Mouse (Mus musculus): ENCODE measurements at regions not wholly inside any gene's neighbourhood (a gene's known extent, or its start where the extent isn't known, plus 50 kb on each side); places are given as distances from the start of the nearest gene placed in this dataset.

DNA sequence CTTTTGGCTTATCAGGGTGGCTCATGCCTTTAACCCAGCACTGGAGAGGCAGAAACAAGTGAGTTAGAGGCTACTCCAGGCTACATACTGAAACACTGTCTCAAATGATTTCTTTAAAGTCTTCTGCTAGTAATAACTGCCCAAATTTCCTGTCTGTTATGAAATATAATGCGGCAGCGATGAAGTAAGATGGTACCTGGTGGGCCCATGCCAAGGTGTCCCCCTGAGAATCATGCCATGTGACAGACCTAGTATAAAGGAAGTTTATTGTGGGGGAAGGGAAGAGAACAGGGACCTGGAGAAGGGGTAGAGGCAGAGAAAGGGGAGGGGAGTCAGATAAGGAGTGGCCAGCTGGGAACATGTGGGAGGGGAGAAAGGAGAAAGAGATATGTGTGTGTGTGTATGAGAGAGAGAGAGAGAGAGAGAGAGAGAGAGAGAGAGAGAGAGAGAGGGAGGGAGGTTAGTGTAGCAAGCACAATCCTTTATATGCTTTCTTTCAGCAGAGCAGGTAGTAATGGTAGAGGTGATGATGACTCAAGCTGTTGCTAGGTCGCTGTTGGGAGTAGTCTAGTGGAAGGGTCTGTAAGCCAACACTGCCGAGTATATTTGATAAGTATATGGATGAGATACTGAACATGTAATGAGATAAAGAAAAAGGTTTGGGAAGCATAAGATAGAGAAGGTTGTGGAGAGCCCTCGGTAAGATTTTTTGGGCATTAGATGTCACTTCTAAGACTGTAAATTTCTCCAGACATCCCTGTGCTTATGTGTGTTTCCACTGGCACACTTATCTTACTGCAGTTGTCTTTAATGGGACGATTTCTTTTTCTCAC lies 71.1 kb upstream of the Dph5 start:
- DNase-seq (ENCODE audit: extremely low spot score) = no peak

DNA sequence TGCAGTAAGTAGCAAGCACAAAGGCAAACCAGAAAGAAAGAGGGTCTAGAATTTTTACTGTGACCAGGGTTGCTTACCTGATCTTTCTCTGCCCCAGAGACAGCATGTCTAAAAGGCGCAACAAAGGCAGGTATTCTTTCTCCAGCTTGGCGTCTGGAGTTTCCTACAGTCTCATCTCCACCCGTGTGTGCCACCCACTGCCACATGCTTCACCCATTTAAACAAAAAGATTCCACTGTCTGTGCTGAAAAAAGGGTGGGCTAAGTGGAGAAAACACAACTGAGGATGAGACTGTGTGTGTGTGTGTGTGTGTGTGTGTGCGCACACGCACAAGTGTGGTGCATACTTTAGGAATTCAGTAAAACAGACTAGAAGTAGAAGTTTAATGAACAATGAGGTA lies 69.9 kb upstream of the Dph5 start:
- no peak for DNase-seq (ENCODE audit: extremely low spot score)

DNA sequence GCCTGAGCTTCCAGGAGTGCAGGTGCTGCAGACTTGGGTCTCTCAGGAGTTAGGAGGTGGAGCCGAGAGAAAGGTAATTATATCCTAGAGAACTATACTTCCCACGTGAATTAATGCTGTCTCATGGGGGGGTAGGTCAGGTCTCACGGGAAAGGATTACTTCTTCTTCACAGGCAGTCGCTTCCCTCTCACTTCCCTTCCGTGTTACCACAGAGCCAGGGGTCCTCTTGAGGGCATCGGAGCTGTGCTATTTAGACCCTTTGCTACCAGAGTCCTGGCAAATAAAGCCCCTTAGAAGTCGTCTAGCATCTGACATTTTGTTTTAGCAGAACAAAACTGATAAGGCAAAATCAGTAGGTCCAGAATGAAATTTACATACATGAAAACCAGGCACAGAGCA lies 68.9 kb upstream of the Dph5 start:
- no peak for DNase-seq (ENCODE audit: extremely low spot score)

DNA sequence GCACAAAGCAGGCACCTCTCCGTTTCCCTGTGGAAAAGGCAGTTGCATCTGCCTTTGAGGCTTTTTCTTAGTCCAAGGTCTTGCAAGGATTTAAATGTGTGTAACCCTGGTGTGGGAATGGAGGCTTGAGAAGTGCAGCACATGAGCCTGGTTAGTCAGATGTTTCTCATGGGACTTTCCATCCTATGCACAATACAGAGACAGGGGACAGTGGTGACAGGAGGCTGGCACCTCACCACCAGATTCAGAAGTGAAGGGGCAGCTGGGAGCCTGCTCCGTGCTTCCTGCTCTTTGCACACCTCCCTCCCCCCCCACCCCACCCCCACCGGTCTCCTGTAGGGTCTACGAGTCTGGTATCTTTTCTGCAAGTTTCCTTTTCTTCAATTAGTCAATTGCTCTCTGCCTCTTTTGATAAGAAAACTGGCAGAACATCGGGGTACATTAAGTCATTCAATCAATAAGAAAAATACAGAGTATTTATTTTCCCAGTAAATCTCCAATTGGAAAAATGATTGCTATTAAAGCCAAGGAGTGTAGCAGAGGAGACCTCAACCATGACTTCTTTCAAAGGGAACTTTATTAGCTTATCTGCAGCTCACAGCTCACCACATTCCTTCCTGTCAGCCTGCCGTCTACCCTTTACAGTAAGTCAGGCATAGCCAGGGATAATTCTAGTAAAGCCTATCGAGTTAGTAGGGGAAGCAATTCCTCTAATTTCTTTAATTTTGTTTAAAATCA lies 68.1 kb upstream of the Dph5 start:
- DNase-seq (ENCODE audit: extremely low spot score) = no peak

DNA sequence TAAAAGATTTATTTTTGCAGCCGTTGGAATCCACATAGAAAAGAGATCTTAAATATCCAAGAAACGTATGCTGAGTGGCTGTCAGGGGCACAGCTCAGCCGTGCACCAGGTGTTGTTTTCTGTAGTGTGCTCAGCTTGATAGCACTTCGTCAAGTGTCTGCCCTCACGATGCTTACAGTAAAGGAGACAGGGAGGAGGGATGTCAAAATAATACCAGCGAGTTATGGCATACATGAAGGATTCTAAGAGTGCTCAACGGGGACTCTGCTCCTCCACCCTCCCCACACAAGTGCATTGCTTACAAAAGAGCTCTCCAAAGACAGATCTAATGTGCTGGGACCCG lies 67.5 kb upstream of the Dph5 start:
- DNase-seq (ENCODE audit: extremely low spot score) = no peak

DNA sequence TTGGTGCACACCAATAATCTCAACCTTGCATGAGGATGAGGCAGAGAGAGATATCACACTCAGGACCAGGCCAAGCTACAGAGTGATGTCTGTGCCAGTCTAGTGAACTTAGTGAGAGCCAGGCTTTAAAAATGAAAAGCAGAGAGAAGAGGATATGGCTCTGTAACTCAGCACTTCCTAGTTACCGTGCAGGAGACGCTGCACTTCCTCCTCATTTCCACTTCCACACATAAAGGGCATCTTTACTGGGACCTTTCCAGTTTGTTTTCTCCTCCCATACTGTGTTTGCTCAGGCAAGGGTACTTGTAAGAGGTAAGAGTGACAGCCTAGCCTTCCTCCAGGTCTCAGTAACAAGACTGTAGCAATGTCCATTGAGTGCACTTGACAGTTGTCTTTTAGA lies 66.0 kb upstream of the Dph5 start:
- no peak for DNase-seq (ENCODE audit: extremely low spot score)

DNA sequence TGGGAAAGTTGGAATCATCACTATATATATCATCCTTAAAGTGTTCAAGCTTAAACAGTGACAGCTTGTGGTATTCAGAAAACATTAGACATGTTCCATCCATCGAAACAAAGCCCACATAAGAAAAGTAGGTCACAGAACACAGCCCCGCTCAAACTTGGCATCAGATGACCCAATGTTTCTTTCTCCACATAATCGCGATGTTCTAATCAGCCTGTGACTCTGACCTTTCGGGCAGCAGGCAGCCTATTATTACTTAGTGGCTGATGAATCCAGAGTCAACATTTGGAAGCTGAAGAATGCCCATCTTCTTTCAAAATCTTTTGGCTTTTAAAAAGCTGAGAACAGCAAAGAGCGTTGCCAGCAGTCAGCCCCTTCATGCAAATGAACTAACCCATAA lies 65.1 kb upstream of the Dph5 start:
- no peak for DNase-seq (ENCODE audit: extremely low spot score)

DNA sequence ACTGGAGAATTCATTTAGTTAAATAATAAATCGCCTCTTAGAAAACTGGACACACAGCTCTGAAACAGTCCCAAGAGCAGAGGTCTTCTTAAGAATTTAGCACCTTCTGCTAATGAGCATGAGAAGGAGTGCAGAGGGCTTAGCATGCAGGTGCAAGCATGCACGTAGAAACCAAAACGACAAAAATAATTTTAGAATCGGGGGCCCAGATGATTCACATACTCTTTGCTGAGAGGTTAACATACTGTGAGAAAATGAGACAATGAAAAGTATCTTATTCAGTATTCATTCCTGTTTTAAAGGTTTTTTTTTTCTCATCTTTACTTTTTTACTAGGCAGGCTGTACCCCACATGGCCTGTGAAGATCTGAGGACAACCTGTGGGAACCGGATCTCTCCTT lies 63.9 kb upstream of the Dph5 start:
- DNase-seq (ENCODE audit: extremely low spot score) = no peak

DNA sequence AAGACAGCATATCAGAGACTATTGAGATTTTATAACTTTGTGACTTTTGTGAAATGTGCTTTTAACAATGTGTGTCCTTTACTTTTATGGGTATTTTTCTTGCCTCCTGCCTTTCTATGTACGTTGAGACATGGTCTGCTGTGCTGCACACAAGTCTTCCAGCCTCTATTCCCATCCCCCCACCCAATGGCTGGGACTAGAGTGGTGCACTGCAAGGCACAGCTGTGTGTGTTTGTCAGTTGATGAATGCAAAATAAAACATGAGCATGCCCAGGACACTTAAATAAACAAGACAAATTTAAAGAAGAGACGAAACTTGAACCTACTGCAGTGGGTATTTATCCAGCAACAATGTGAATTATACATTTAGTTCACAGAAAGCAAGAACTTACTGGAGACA lies 62.8 kb upstream of the Dph5 start:
- no peak for DNase-seq (ENCODE audit: extremely low spot score)

DNA sequence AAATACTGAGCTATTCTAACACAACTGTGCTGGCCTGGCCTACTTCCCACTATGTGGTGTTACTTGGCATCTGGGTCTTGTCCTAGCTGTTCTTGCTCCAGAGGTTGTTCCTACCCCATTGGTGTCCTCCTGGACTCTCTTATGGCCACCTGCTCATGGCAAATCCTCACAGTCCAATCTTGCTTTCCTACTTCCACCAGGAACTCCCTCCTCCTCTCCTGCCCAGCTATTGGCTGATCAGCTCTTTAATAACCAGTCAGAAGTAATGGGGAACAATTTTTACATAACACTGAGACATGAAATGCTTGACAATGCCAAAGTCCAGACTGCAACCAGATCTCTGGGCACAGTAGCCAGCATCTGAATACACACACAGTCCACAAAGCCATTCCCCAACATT lies 52.3 kb upstream of the Dph5 start:
- no peak for DNase-seq (ENCODE audit: extremely low spot score)

DNA sequence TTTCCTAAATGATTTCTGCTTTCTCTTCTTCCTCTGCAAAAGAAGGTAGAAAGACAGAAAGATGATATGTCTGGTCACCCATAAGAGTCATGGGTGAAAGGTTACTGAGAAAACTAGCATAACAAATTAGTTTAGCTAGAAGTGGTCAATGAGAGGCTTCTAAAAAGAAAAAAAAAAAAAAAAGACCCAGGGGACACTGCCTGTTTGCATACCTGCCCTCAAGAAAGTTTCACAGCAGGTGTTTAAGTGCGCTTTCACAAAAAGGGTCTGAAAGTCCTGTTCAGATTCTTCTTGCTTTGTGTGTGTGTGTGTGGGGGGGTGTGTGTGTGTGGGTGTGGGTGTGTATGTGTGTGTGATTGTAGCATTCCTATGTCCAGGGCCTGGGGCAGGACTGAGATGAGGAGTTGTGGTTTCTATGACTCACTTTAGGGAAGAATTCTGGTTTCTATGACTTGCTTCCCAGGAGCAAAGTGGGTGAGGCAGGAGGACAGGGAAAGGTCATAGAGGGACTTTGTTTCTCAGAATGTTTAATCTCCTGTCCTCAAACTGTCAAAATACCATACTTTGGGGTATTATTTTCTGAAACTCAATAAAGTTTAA lies 49.9 kb upstream of the Dph5 start:
- no peak for DNase-seq (ENCODE audit: extremely low spot score)

Measured in embryo, embryonic 9.5 days (tissue).